Mouse (Mus musculus) adrenal gland, adult 2 months (tissue): ENCODE results near the gene Anapc7. TPM values are rescaled to one million over a fixed set of nuclear protein-coding genes. Genes with fewer than 3 reads are reported as not detected.

Source experiments
- polyA plus RNA-seq: library from polyadenylated mRNA; depleted of rRNA; stranded (reverse); fragments of >200 nt; gene quantifications from 2 replicates; pipeline ENCODE4 v1.2.3, GENCODE M21; 2012; rRNA removed
- total RNA-seq, 2 experiments: library from RNA; stranded (reverse); gene quantifications; 2 replicates each; pipeline ENCODE4 v1.2.3; 2021

Anapc7 gene
- total and polyA plus RNA-seq, 3 experiments, result 41.5 to 46.8 (median 42.0) TPM

Other genes starting within 250 kb of the Anapc7 start
- gene Hvcn1, start 214.9 kb upstream of the Anapc7 start, total RNA-seq, result 1 to 10 TPM; 1.8 to 2.4 TPM
- gene Hvcn1, start 214.9 kb upstream of the Anapc7 start, polyA plus RNA-seq, result 2.5 and 3.7 TPM in 2 replicates
- 10 to 100 TPM; 11.4 to 14.2 TPM for gene Tctn1, start 157.2 kb upstream of the Anapc7 start, total RNA-seq
- 47.0 and 58.3 TPM in 2 replicates for gene Tctn1, start 157.2 kb upstream of the Anapc7 start, polyA plus RNA-seq
- 10 to 100 TPM; 52.0 to 63.4 TPM for gene Pptc7, start 137.3 kb upstream of the Anapc7 start, total RNA-seq
- 46.3 and 57.5 TPM in 2 replicates for gene Pptc7, start 137.3 kb upstream of the Anapc7 start, polyA plus RNA-seq
- gene Rad9b, start 67.5 kb upstream of the Anapc7 start, total RNA-seq, result 1 to 10 TPM; 1.9 to 2.8 TPM
- 2.3 and 2.4 TPM in 2 replicates for gene Rad9b, start 67.5 kb upstream of the Anapc7 start, polyA plus RNA-seq
- 100 to 1,000 TPM; 128 to 165 TPM for gene Vps29, start 67.3 kb upstream of the Anapc7 start, total RNA-seq
- 13.1 and 18.5 TPM in 2 replicates for gene Vps29, start 67.3 kb upstream of the Anapc7 start, polyA plus RNA-seq
- gene Gpn3, start 49.8 kb upstream of the Anapc7 start, total RNA-seq, result 10 to 100 TPM; 24.6 to 32.6 TPM
- 48.0 and 62.7 TPM in 2 replicates for gene Gpn3, start 49.8 kb upstream of the Anapc7 start, polyA plus RNA-seq
- gene Fam216a, start 49.3 kb upstream of the Anapc7 start, total RNA-seq, result 10 to 100 TPM; 24.2 to 38.5 TPM
- 24.7 and 27.4 TPM in 2 replicates for gene Fam216a, start 49.3 kb upstream of the Anapc7 start, polyA plus RNA-seq
- gene Arpc3, start 29.8 kb upstream of the Anapc7 start, total RNA-seq, result 100 to 1,000 TPM; 250 to 287 TPM
- gene Arpc3, start 29.8 kb upstream of the Anapc7 start, polyA plus RNA-seq, result 103 and 112 TPM in 2 replicates
- gene Atp2a2, start 80.5 kb downstream of the Anapc7 start, total RNA-seq, result 100 to 1,000 TPM; 159 to 186 TPM
- gene Atp2a2, start 80.5 kb downstream of the Anapc7 start, polyA plus RNA-seq, result 50.5 and 66.8 TPM in 2 replicates
- gene Ift81, start 192.8 kb downstream of the Anapc7 start, total RNA-seq, result 10 to 100 TPM in 1 of 2 experiments, 1 to 10 TPM in 1; 6.5 to 15.7 TPM
- 1.4 and 2.2 TPM in 2 replicates for gene Ift81, start 192.8 kb downstream of the Anapc7 start, polyA plus RNA-seq
- 1 to 10 TPM; 3.0 to 3.3 TPM for gene P2rx7, start 222.2 kb downstream of the Anapc7 start, total RNA-seq
- gene P2rx7, start 222.2 kb downstream of the Anapc7 start, polyA plus RNA-seq, result 3.1 and 5.3 TPM in 2 replicates